Mouse (Mus musculus): ENCODE results near the gene Scn5a. TPM values are rescaled to one million over a fixed set of nuclear protein-coding genes. Genes with fewer than 3 reads are reported as not detected.

Gene Scn5a
- total and polyA plus RNA-seq, 2 experiments from 2014 or later = 0.38 to 1.2 TPM

DNA sequence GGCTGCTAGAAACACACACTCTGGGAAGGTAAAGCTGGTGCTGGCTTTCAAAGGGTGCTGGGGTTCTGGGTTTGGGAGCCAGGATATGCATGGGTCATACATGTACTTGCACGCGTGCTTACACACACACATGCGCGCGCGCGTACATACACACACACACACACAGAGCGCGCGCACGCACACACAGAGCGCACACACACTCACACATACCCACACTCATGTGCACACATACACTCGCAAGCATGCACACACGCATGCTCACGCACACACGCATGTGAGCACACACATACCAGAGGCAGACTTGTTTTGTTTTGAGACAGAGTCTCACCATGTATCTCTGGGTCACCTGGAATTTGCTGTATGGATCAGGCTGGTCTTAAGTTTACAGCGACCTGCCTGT is 1.4 kb upstream of the Scn5a start:
- DNase-seq (ENCODE audit: low spot score) = no peak
- no peak overlapping the region for H3K4me2 ChIP-seq (ENCODE audit: low read depth, low read length, poor library complexity, severe bottlenecking)
- no peaks in the 10 kb centered on the region for H3K9me3 ChIP-seq (ENCODE audit: low read length)
- 87% methylated on average over 17 of the region's 17 CpGs for WGBS
- no peak overlapping the region for H3K4me3 ChIP-seq (ENCODE audit: low read depth, low read length)
- no peak for ATAC-seq (ENCODE audit: low FRiP score)
- no peak overlapping the region for H3K27ac ChIP-seq (ENCODE audit: low read depth, low read length)
- peaks cover 82% of the 10 kb centered on the region for H3K27me3 ChIP-seq (ENCODE audit: insufficient read depth, low read length)
- H3K9ac ChIP-seq (replicated peaks; ENCODE audit: low read length, poor library complexity, severe bottlenecking) = no peak overlapping the region
- no peaks in the 10 kb centered on the region for H3K36me3 ChIP-seq (ENCODE audit: insufficient read depth, low read length)
- 0 out of 2 replicates have a peak, but pooled peaks cover 2% of the 10 kb centered on the region for H3K4me1 ChIP-seq (ENCODE audit: insufficient read depth, low read length)
- TF ChIP-seq CTCF (IDR thresholded peaks at IDR 0.05) = no peak

GRCm38 (mm10) chr9:119578311-119578635 is 543 bp downstream of the Scn5a start:
- DNase-seq (ENCODE audit: low spot score) (no peak), ATAC-seq (ENCODE audit: low FRiP score) (no peak)
- H3K4me3 ChIP-seq (ENCODE audit: low read depth, low read length) = peak overlapping the region; percentile 46
- TF ChIP-seq CTCF (IDR thresholded peaks at IDR 0.05) = no peak
- no peak overlapping the region for H3K27ac ChIP-seq (ENCODE audit: low read depth, low read length)
- H3K4me1 ChIP-seq (ENCODE audit: insufficient read depth, low read length) = 0 out of 2 replicates have a peak, but pooled peaks cover 2% of the 10 kb centered on the region
- H3K36me3 ChIP-seq (ENCODE audit: insufficient read depth, low read length) = no peaks in the 10 kb centered on the region
- under 1% methylated on average over 24 of the region's 24 CpGs for WGBS
- peaks cover 89% of the 10 kb centered on the region for H3K27me3 ChIP-seq (ENCODE audit: insufficient read depth, low read length)
- H3K4me2 ChIP-seq (ENCODE audit: low read depth, low read length, poor library complexity, severe bottlenecking) = peak overlapping the region; percentile 88
- peak overlapping the region; percentile 56; the same call in 1 of the 2 replicates for H3K9ac ChIP-seq (replicated peaks; ENCODE audit: low read length, poor library complexity, severe bottlenecking)
- H3K9me3 ChIP-seq (ENCODE audit: low read length) = no peaks in the 10 kb centered on the region

GRCm38 (mm10) chr9:119576977-119577376 is 1.8 kb downstream of the Scn5a start:
- Histone ChIP-seq H3K4me2 (ENCODE audit: low read depth, low read length, poor library complexity, severe bottlenecking) (no peak overlapping the region), H3K27ac (ENCODE audit: low read depth, low read length) (no peak overlapping the region), H3K36me3 (ENCODE audit: insufficient read depth, low read length) (no peaks in the 10 kb centered on the region), H3K4me3 (ENCODE audit: low read depth, low read length) (no peak overlapping the region), H3K9me3 (ENCODE audit: low read length) (no peaks in the 10 kb centered on the region), H3K4me1 (ENCODE audit: insufficient read depth, low read length) (0 out of 2 replicates have a peak, but pooled peaks cover 2% of the 10 kb centered on the region), H3K27me3 (ENCODE audit: insufficient read depth, low read length) (peaks cover 85% of the 10 kb centered on the region), H3K9ac (replicated peaks; ENCODE audit: low read length, poor library complexity, severe bottlenecking) (no peak overlapping the region)
- ATAC-seq (ENCODE audit: low FRiP score) = no peak
- TF ChIP-seq CTCF (IDR thresholded peaks at IDR 0.05) = no peak
- 80% methylated on average over 2 of the region's 2 CpGs for WGBS
- no peak for DNase-seq (ENCODE audit: low spot score)

GRCm38 (mm10) chr9:119575732-119576131 is 3.1 kb downstream of the Scn5a start:
- Histone ChIP-seq H3K4me1 (ENCODE audit: insufficient read depth, low read length) (peaks cover 2% of the 10 kb centered on the region; the same call in 1 of the 2 replicates), H3K4me2 (ENCODE audit: low read depth, low read length, poor library complexity, severe bottlenecking) (no peak overlapping the region), H3K9ac (replicated peaks; ENCODE audit: low read length, poor library complexity, severe bottlenecking) (no peak overlapping the region), H3K4me3 (ENCODE audit: low read depth, low read length) (no peak overlapping the region), H3K9me3 (ENCODE audit: low read length) (no peaks in the 10 kb centered on the region), H3K27ac (ENCODE audit: low read depth, low read length) (no peak overlapping the region), H3K27me3 (ENCODE audit: insufficient read depth, low read length) (peaks cover 79% of the 10 kb centered on the region), H3K36me3 (ENCODE audit: insufficient read depth, low read length) (no peaks in the 10 kb centered on the region)
- TF ChIP-seq CTCF (IDR thresholded peaks at IDR 0.05) = no peak
- 58% methylated on average over 9 of the region's 9 CpGs for WGBS
- no peak for DNase-seq (ENCODE audit: low spot score)
- no peak for ATAC-seq (ENCODE audit: low FRiP score)

DNA sequence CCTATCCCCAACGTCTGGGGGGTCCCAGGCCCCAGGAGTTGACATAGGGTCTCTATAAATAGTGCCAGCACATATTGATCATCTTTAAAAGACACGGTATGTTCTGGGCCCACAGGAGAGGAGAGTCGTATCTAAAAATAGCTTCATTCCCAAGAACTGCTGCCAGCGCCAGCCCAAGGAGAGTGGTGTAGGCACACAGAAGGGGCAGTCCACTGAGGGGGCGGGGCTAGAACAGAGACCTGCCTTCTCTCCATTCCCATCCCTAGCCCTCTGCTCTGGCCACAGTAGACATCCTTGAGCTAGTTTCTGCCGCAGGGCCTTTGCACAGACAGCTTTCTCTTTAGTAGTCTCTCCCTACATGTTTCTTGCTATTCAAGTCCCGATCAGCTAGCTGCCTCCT is 4.5 kb downstream of the Scn5a start:
- Histone ChIP-seq H3K27ac (ENCODE audit: low read depth, low read length) (no peak overlapping the region), H3K4me2 (ENCODE audit: low read depth, low read length, poor library complexity, severe bottlenecking) (no peak overlapping the region), H3K9ac (replicated peaks; ENCODE audit: low read length, poor library complexity, severe bottlenecking) (no peak overlapping the region), H3K4me3 (ENCODE audit: low read depth, low read length) (no peak overlapping the region), H3K36me3 (ENCODE audit: insufficient read depth, low read length) (no peaks in the 10 kb centered on the region), H3K27me3 (ENCODE audit: insufficient read depth, low read length) (peaks cover 80% of the 10 kb centered on the region), H3K4me1 (ENCODE audit: insufficient read depth, low read length) (peaks cover 2% of the 10 kb centered on the region; the same call in 1 of the 2 replicates), H3K9me3 (ENCODE audit: low read length) (no peaks in the 10 kb centered on the region)
- ATAC-seq (ENCODE audit: low FRiP score) = no peak
- no peak for DNase-seq (ENCODE audit: low spot score)
- TF ChIP-seq CTCF (IDR thresholded peaks at IDR 0.05) = no peak
- WGBS = 78% methylated on average over 7 of the region's 7 CpGs

GRCm38 (mm10) chr9:119573009-119573408 is 5.8 kb downstream of the Scn5a start:
- H3K4me2 ChIP-seq (ENCODE audit: low read depth, low read length, poor library complexity, severe bottlenecking) = no peak overlapping the region
- H3K4me3 ChIP-seq (ENCODE audit: low read depth, low read length) = no peak overlapping the region
- 56% methylated on average over 14 of the region's 14 CpGs for WGBS
- no peak for TF ChIP-seq CTCF (IDR thresholded peaks at IDR 0.05)
- H3K4me1 ChIP-seq (ENCODE audit: insufficient read depth, low read length) = no peaks in the 10 kb centered on the region; the same call in 1 of the 2 replicates
- no peaks in the 10 kb centered on the region for H3K36me3 ChIP-seq (ENCODE audit: insufficient read depth, low read length)
- no peak for ATAC-seq (ENCODE audit: low FRiP score)
- no peak overlapping the region for H3K27ac ChIP-seq (ENCODE audit: low read depth, low read length)
- H3K27me3 ChIP-seq (ENCODE audit: insufficient read depth, low read length) = peaks cover 82% of the 10 kb centered on the region
- no peak overlapping the region for H3K9ac ChIP-seq (replicated peaks; ENCODE audit: low read length, poor library complexity, severe bottlenecking)
- no peak for DNase-seq (ENCODE audit: low spot score)
- no peaks in the 10 kb centered on the region for H3K9me3 ChIP-seq (ENCODE audit: low read length)

Measured in midbrain, postnatal 0 days (tissue).